Mouse (Mus musculus) kidney, adult 2 months (tissue): Measurements from ENCODE around the gene Kifc3.

Experiments
- CTCF ChIP-seq: fragments of 200-500 bp; conservative IDR thresholded peaks from 2 replicates; pipeline ENCODE4 v1.5.1; 2011; ENCODE audit warnings: low read depth, mild to moderate bottlenecking, control low read depth, low read length, moderate library complexity, mixed read lengths; ENCODE audit not compliant: insufficient read depth, insufficient read length
- POLR2A ChIP-seq: fragments of 200-500 bp; IDR thresholded peaks from one replicate; pipeline ENCODE4 v1.6.1; 2011; ENCODE audit warnings: low read depth, low read length, control low read depth

GRCm38 (mm10) chr8:95178191-95178590 is 24.4 kb downstream of the Kifc3 start:
- TF ChIP-seq POLR2A = no peak
- TF ChIP-seq CTCF = no peak
